Mouse (Mus musculus): ENCODE measurements around the gene Clec12a.

The Clec12a gene

GRCm38 (mm10) chr6:129380454-129380853 is 38.0 kb downstream of the Clec12a start:
- DNase-seq = no peak

- DNase-seq = no peak
Observed at GRCm38 (mm10) chr6:129381736-129382135, 39.2 kb downstream of the Clec12a start.

GRCm38 (mm10) chr6:129383466-129383865 is 41.0 kb downstream of the Clec12a start:
- no peak for DNase-seq

- no peak for DNase-seq
Observed at GRCm38 (mm10) chr6:129385000-129385399, 42.5 kb downstream of the Clec12a start.

- no peak for DNase-seq
Observed at GRCm38 (mm10) chr6:129385774-129386173, 43.3 kb downstream of the Clec12a start, which contains the start of gene Clec12b. Clec12b (minus strand) TSS chr6:129385874.

- no peak for DNase-seq
Observed at GRCm38 (mm10) chr6:129393087-129393720, 50.7 kb downstream of the Clec12a start.

- no peak for DNase-seq
Observed at GRCm38 (mm10) chr6:129393732-129394131, 51.2 kb downstream of the Clec12a start.

GRCm38 (mm10) chr6:129396997-129397396 is 54.5 kb downstream of the Clec12a start, which contains the start of gene Clec1b:
Clec1b (plus strand) TSS chr6:129397297.
- no peak for DNase-seq

GRCm38 (mm10) chr6:129399945-129400344 is 57.5 kb downstream of the Clec12a start:
- peak; percentile 93 for DNase-seq

- peak; percentile 23 for DNase-seq
Observed at GRCm38 (mm10) chr6:129402404-129402803, 59.9 kb downstream of the Clec12a start.

GRCm38 (mm10) chr6:129403391-129403790 is 60.9 kb downstream of the Clec12a start:
- DNase-seq = peak; percentile 34

GRCm38 (mm10) chr6:129405999-129406398 is 63.5 kb downstream of the Clec12a start:
- DNase-seq = peak; percentile 14

GRCm38 (mm10) chr6:129407324-129407723 is 64.8 kb downstream of the Clec12a start:
- peak; percentile 94 for DNase-seq

GRCm38 (mm10) chr6:129408562-129408961 is 66.1 kb downstream of the Clec12a start, which contains the start of gene Clec9a:
Clec9a (plus strand) TSS chr6:129408862.
- peak; percentile 4 for DNase-seq

GRCm38 (mm10) chr6:129414177-129414576 is 71.7 kb downstream of the Clec12a start:
- no peak for DNase-seq

Data from heart, adult 11 months (tissue).